8 mouse cellular contexts compared by ENCODE assay signal in genomic region chr1:144003904-144004740, GRCm38 (mm10). TPM values are rescaled to one million over a fixed set of nuclear protein-coding genes. Genes with fewer than 3 reads are reported as not detected.
DNase-seq lines count a peak whose midpoint lies in the region; ATAC-seq and TF ChIP-seq lines count a peak whose summit lies in the region.

Rgs2 (minus strand) TSS chr1:144004161.

- peak; percentile 95 for DNase-seq in MEL (ENCODE audit: low read depth, low spot score)
- DNase-seq in cerebellum, adult 8-10 months, result peak; percentile 98
- peak; percentile 98 for DNase-seq in hindbrain, embryonic 11.5 days (ENCODE audit: low spot score)
- peak; percentile 97 to 98 for DNase-seq in layer of hippocampus, postnatal 10 days (ENCODE audit: low spot score in 2 of 2)
- peak; percentile 95 for DNase-seq in lung, postnatal 10 days
- peak; percentile 98 for DNase-seq in ovary, postnatal 36 days (ENCODE audit: low spot score)
- peak; percentile 98 for DNase-seq in thymus, postnatal 25 days

- H3K27ac ChIP-seq in MEL (ENCODE audit: control insufficient read depth, low read depth, low read length), result peak within 1 kb of the TSS; percentile 7; the same call in 1 of the 2 replicates
- peak within 1 kb of the TSS; percentile 68 for H3K27ac ChIP-seq in hindbrain, embryonic 11.5 days (ENCODE audit: low read depth, low read length)

- under 1% methylated on average over 57 of the region's 57 CpGs for WGBS in hindbrain, embryonic 11.5 days

- peak; percentile 95 to 96 for TF ChIP-seq POLR2A in MEL (IDR thresholded peaks at IDR 0.05; ENCODE audit: control insufficient read depth in 1 of 2, insufficient read depth in 1 of 2, low read depth in 1 of 2, low read length in 2 of 2, poor library complexity in 1 of 2)

- H3K9ac ChIP-seq in MEL (ENCODE audit: control insufficient read depth, low read depth, low read length, poor library complexity, severe bottlenecking), result peak within 1 kb of the TSS; percentile 77
- H3K9ac ChIP-seq in hindbrain, embryonic 11.5 days (ENCODE audit: low read depth, low read length), result peak within 1 kb of the TSS; percentile 81

- TF ChIP-seq CTCF in MEL (IDR thresholded peaks at IDR 0.05 in 2 of 3, conservative IDR thresholded peaks at IDR 0.05 in 1 of 3; ENCODE audit: control insufficient read depth in 1 of 3, insufficient read depth in 1 of 3, low read depth in 2 of 3, low read length in 3 of 3, poor library complexity in 1 of 3, severe bottlenecking in 1 of 3), result no peak

- no peak for TF ChIP-seq EP300 in MEL (IDR thresholded peaks at IDR 0.05; ENCODE audit: low read depth in 1 of 2, low read length in 2 of 2)

- ATAC-seq in frontal cortex, adult (ENCODE audit: low TSS enrichment), result peak; percentile 86
- ATAC-seq in hindbrain, embryonic 11.5 days (ENCODE audit: low FRiP score), result peak; percentile 98

- H3K36me3 ChIP-seq in MEL (ENCODE audit: control insufficient read depth in 1 of 2, insufficient read depth in 2 of 2, low read length in 2 of 2), result peaks cover 0 to 19% of the 10 kb centered on the region in 2 experiments; a peak in 2 of 4 replicates
- H3K36me3 ChIP-seq in hindbrain, embryonic 11.5 days (ENCODE audit: control insufficient read depth, insufficient read depth, low read length), result no peaks in the 10 kb centered on the region

- no peaks in the 10 kb centered on the region for H3K27me3 ChIP-seq in MEL (ENCODE audit: control insufficient read depth in 1 of 2, insufficient read depth in 2 of 2, low read length in 2 of 2)
- H3K27me3 ChIP-seq in hindbrain, embryonic 11.5 days (ENCODE audit: control insufficient read depth, insufficient read depth, low read length), result no peaks in the 10 kb centered on the region

- TF ChIP-seq RAD21 in MEL (IDR thresholded peaks at IDR 0.05; ENCODE audit: low read depth, low read length), result no peak

- H3K4me2 ChIP-seq in hindbrain, embryonic 11.5 days (replicated peaks; ENCODE audit: low read depth, low read length), result peak within 1 kb of the TSS; percentile 81

- no peaks in the 10 kb centered on the region for H3K9me3 ChIP-seq in MEL (replicated peaks; ENCODE audit: insufficient read depth, low read length)
- H3K9me3 ChIP-seq in hindbrain, embryonic 11.5 days (ENCODE audit: control insufficient read depth, low read length), result no peaks in the 10 kb centered on the region

- no peaks in the 10 kb centered on the region for H3K79me2 ChIP-seq in MEL (ENCODE audit: control insufficient read depth, insufficient read depth, low read length, poor library complexity)

- H3K4me3 ChIP-seq in MEL (ENCODE audit: control insufficient read depth in 1 of 2, insufficient read depth in 1 of 2, low read depth in 2 of 2, low read length in 2 of 2), result peak within 1 kb of the TSS; percentile 86 to 91
- peak within 1 kb of the TSS; percentile 65 for H3K4me3 ChIP-seq in hindbrain, embryonic 11.5 days (ENCODE audit: low read depth, low read length)

- peaks cover 6 to 8% of the 10 kb centered on the region in 2 experiments; a peak in 3 of 4 replicates for H3K4me1 ChIP-seq in MEL (ENCODE audit: control insufficient read depth in 1 of 2, insufficient read depth in 2 of 2, low read length in 2 of 2)
- H3K4me1 ChIP-seq in hindbrain, embryonic 11.5 days (replicated peaks; ENCODE audit: control insufficient read depth, insufficient read depth, low read length), result no peaks in the 10 kb centered on the region

TF ChIP-seq in MEL, 35 proteins besides CTCF, POLR2A, EP300 and RAD21:
- TF ChIP-seq ZC3H11A (IDR thresholded peaks at IDR 0.05; ENCODE audit: low read depth, low read length) (no peak), POLR2AphosphoS5 (IDR thresholded peaks at IDR 0.05; ENCODE audit: borderline replicate concordance, low read depth, low read length) (no peak), NELFE (IDR thresholded peaks at IDR 0.05; ENCODE audit: low read depth, low read length) (peak; percentile 78), JUND (IDR thresholded peaks at IDR 0.05; ENCODE audit: low read depth, low read length) (no peak), GABPA (IDR thresholded peaks at IDR 0.05; ENCODE audit: low read depth, low read length) (no peak), POLR2AphosphoS2 (IDR thresholded peaks at IDR 0.05; ENCODE audit: low read length) (0 out of 2 replicates have a peak, but pooled peaks have one; percentile 57), USF1 (IDR thresholded peaks at IDR 0.05; ENCODE audit: low read depth, low read length) (peak; percentile 64), MAZ (IDR thresholded peaks at IDR 0.05; ENCODE audit: low read depth, low read length) (0 out of 2 replicates have a peak, but pooled peaks have one; percentile 51), SMC3 (IDR thresholded peaks at IDR 0.05; ENCODE audit: low read depth, low read length) (0 out of 2 replicates have a peak, but pooled peaks have one; percentile 4), ZMIZ1 (IDR thresholded peaks at IDR 0.05; ENCODE audit: low read depth, low read length) (peak; percentile 92), MYC (IDR thresholded peaks at IDR 0.05; ENCODE audit: low read depth, low read length) (0 out of 2 replicates have a peak, but pooled peaks have one; percentile 36), MXI1 (IDR thresholded peaks at IDR 0.05; ENCODE audit: low read depth, low read length) (peak; percentile 66), ZNF384 (IDR thresholded peaks at IDR 0.05; ENCODE audit: low read depth, low read length) (0 out of 2 replicates have a peak, but pooled peaks have one; percentile 5), TCF12 (IDR thresholded peaks at IDR 0.05; ENCODE audit: low read depth, low read length) (peak; percentile 44), HCFC1 (IDR thresholded peaks at IDR 0.05; ENCODE audit: low read depth, low read length) (peak; percentile 39; the same call in 1 of the 2 replicates), NRF1 (IDR thresholded peaks at IDR 0.05; ENCODE audit: insufficient read depth, low read depth, low read length, poor library complexity, severe bottlenecking) (peak; percentile 52), TBP (IDR thresholded peaks at IDR 0.05; ENCODE audit: low read depth, low read length) (peak; percentile 95), SIN3A (IDR thresholded peaks at IDR 0.05; ENCODE audit: low read length) (peak; percentile 70; the same call in 1 of the 2 replicates), MAX (IDR thresholded peaks at IDR 0.05; ENCODE audit: low read length) (peak; percentile 66)
TF ChIP-seq in MEL: peak in this region for 15.

RNA-seq across cellular contexts. Expression of gene Rgs2, which starts in this region (rescaled TPM):
- 1.2 and 1.3 TPM in 2 replicates for total RNA-seq in MEL (2012; rRNA removed)
- 1 to 10 TPM in 1 of 2 experiments, not detected in 1; 2.9 TPM for polyA plus RNA-seq in MEL (2012; ENCODE audit: insufficient read depth in 1 of 2, insufficient read length in 2 of 2, low read depth in 1 of 2, low replicate concordance in 2 of 2, missing spikeins in 1 of 2)
- 76.8 and 78.2 TPM in 2 replicates for polyA plus RNA-seq in hindbrain, embryonic 11.5 days (2014; fragmentation: Nextera tagmentation; extraction: Ambion mirVana)
- total RNA-seq in layer of hippocampus, postnatal 10 days (2021), result 10 to 100 TPM; 38.1 to 43.0 TPM

Comparison
In these comparisons a context has a peak if more than half of its experiments do, and no peak if none do; other contexts are left out.
1. Peak in every context shown above with its lines: DNase-seq, ATAC-seq, H3K4me3 ChIP-seq and H3K27ac ChIP-seq.
2. RNA of gene Rgs2 (total RNA-seq): 38.1 to 43.0 TPM in layer of hippocampus, postnatal 10 days; 1.2 to 1.3 TPM in MEL; every median in the first group is over 10 times any median in the second.
3. RNA of gene Rgs2 (polyA plus RNA-seq): 76.8 to 78.2 TPM in hindbrain, embryonic 11.5 days; 2.9 TPM in MEL; every median in the first group is over 10 times any median in the second.